Mouse (Mus musculus): ENCODE measurements around the gene Nrg4.

DNA sequence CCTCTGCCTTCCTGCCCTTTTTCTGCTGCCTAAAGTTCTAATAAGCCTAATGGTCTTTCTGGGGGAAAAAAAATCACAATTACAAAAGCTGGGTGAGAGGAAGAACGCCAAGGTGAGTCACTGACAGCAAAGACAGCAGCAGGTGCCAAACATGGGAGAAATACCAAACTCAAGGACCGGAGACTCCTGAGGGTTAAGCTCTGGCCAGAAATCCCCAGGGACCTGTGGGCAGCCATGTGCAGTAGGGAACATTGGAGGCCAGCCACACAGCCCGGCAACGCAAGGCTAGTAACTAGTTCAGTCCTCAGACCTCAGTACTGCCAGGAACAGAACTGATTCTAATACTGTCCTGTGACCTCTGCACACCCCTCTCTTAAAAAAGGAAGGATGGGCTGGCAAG, 98.5 kb downstream of the Nrg4 start:
- no peak for TF ChIP-seq CTCF (conservative IDR thresholded peaks at IDR 0.05; ENCODE audit: insufficient read depth, insufficient read length, low read depth, low read length)
- no peak for TF ChIP-seq POLR2A (IDR thresholded peaks at IDR 0.05; ENCODE audit: low read depth, low read length)

All from kidney, adult 2 months (tissue).